Mouse (Mus musculus): ENCODE data around the gene Spcs1.
A peak's percentile ranks its signal among the peaks of the same experiment; 100 is the strongest.

DNA sequence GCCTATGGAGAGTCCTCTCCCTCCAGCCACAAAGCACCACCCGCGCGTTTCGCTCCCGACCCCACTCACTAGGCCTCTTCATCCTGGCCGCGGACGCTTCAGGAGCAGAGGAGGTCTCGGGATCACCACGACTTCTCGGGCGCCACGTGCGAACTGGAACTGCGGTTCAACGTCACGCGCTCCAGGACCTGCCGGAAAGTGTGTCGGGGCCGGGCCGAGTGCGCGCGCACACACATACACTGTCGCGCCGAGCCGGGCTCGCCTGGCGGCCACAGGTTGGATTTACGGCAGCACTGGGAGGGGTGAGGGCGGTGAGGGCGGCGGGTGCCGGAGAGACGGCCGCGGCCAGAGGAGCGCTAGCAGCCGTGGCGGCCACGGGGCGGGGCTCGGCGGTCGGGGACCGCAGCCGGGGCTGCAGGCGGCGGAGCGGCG is 17.4 kb upstream of the Spcs1 start, which contains the start of the genes Pbrm1 and Gnl3:
- TF ChIP-seq EP300 (optimal IDR thresholded peaks at IDR 0.05) (no peak), CTCF (IDR thresholded peaks at IDR 0.05; ENCODE audit: low read depth) (peak; percentile 48)
